Mouse (Mus musculus) left cerebral cortex, postnatal 36 days (tissue): ENCODE measurements around the gene Taar7f. TPM values are rescaled to one million over a fixed set of nuclear protein-coding genes. Genes with fewer than 3 reads are reported as not detected.

Experiments used
- total RNA-seq, 2 experiments: library from RNA; stranded (reverse); gene quantifications; 2 replicates each; pipeline ENCODE4 v1.2.3; 2021

Taar7f gene
- total RNA-seq, 2 experiments from 2014 or later = not detected

Other genes starting within 250 kb of the Taar7f start
- under 1 TPM in 1 of 2 experiments, not detected in 1; 0.29 TPM for gene Vnn3, start 198.0 kb upstream of the Taar7f start, total RNA-seq
- gene Vnn1, start 154.8 kb upstream of the Taar7f start, total RNA-seq = under 1 TPM in 1 of 2 experiments, not detected in 1; 0.22 TPM
- gene Taar1, start 129.2 kb upstream of the Taar7f start, total RNA-seq = not detected
- gene Taar2, start 110.9 kb upstream of the Taar7f start, total RNA-seq = not detected
- gene Taar3, start 100.0 kb upstream of the Taar7f start, total RNA-seq = not detected
- not detected for gene Taar4, start 89.0 kb upstream of the Taar7f start, total RNA-seq
- not detected for gene Taar5, start 78.8 kb upstream of the Taar7f start, total RNA-seq
- gene Taar6, start 63.9 kb upstream of the Taar7f start, total RNA-seq = not detected
- not detected for gene Taar7a, start 56.0 kb upstream of the Taar7f start, total RNA-seq
- not detected for gene Taar7b, start 49.6 kb upstream of the Taar7f start, total RNA-seq
- not detected for gene Taar7d, start 22.3 kb upstream of the Taar7f start, total RNA-seq
- gene Taar7e, start 11.9 kb upstream of the Taar7f start, total RNA-seq = not detected
- not detected for gene Taar8a, start 27.0 kb downstream of the Taar7f start, total RNA-seq
- gene Taar8b, start 42.8 kb downstream of the Taar7f start, total RNA-seq = not detected
- not detected for gene Taar8c, start 52.4 kb downstream of the Taar7f start, total RNA-seq
- gene Taar9, start 60.0 kb downstream of the Taar7f start, total RNA-seq = not detected
- gene Stx7, start 99.8 kb downstream of the Taar7f start, total RNA-seq = 100 to 1,000 TPM; 136 to 139 TPM
- 1 to 10 TPM; 6.2 to 7.0 TPM for gene Moxd1, start 174.0 kb downstream of the Taar7f start, total RNA-seq